Mouse (Mus musculus) naive thymus-derived CD4-positive, alpha-beta T cell, adult 5 months (primary cell): Measurements from ENCODE around the gene Fam111a. TPM values are rescaled to one million over a fixed set of nuclear protein-coding genes. Genes with fewer than 3 reads are reported as not detected.

Experiments
- polyA plus RNA-seq: library from polyadenylated mRNA; unstranded; fragments of 100-300 nt; shearing (Covaris generic); gene quantifications from one replicate; pipeline ENCODE4 v1.2.1, GENCODE M21; 2017

Fam111a gene
- polyA plus RNA-seq = 11.4 TPM

DNA sequence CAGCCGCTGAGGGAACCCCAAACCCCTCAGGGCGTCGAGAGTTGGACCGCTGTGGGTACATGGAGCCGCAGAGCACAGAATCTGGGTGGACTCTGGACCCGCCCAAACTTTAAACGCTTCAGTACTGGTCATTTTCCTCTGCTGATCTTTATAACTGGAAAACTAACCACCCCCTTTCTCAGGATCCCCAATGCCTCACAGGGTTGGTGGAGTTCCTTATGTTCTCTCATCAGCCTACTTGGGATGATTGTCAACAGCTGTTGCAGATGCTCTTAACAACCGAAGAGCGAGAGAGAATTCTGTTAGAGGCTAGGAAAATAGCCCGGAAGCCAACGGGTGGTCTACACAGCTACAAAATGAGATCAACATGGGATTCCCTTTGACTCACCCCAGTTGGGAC is at the start of gene Fam111a:
Gene Fam111a, plus strand, starts transcription at position 301 of the 400 bp plus-strand sequence.

DNA sequence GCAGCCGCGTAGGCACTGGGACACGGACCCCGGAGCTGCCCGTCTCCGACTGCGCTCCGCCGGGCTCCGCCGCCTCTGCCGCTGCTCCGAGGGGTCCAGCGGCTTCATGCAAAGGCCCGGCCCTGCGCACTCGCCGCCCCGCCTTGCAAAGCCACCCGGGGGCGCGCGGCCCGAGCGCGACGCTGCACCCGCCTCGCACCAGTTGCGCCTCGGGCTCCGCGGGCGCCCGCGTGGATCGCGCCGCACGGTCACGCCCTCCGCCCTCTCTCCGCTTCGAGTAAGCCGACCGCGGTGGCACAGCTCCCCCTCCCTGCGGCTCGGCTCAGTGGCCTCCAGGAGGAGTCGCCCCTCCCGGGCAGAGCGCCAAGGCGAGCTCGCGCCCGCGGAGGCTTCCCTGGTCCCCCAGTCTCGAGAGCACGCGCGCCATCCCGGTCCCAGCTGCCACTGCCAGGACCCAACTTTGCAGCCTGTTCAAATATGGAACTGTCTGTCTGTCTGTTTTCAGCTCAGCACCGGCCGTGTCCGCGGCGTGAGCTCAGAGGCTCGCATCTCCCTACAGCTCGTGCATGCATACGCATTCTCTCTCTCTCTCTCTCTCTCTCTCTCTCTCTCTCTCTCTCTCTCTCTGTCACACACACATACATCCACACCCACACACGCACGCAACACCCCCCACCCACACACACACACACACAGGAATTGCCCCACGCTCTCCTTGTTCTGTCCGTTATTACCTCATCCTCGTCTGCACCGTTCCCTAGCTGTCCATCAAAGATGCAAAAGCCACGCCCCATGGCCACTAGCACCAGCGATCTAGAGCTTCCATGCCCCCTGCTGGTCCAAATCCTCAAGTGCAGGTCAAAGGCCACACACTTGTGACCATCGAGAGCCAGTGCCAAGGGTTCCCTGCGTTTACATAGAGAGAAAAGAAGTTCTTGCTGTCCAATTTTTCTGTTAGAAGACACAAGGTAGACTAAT is 43.9 kb upstream of the Fam111a start, which contains the start of gene Dtx4:
Gene Dtx4, minus strand, starts transcription at position 85 of the 978 bp plus-strand sequence.

DNA sequence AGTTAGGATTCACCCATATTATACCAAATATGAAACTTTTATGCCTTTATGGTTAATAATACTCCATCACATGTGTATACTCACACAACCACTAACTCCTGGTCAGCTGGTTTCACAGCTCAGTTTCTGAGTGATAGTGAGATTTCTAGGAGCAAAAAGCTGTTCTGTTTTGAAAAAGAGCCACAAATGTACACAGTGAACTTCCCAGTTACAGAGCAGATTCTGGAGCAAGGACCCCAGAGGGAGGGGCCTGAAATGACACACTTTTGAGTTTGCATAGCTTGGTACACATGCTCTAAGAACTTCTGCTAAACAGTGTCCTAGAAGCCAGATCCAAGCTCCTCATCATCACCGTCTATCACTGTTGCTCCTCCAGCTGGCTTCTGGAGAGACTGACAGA is 54.1 kb downstream of the Fam111a start, which contains the start of gene Gm4952:
Gene Gm4952, plus strand, starts transcription at position 301 of the 400 bp plus-strand sequence.

DNA sequence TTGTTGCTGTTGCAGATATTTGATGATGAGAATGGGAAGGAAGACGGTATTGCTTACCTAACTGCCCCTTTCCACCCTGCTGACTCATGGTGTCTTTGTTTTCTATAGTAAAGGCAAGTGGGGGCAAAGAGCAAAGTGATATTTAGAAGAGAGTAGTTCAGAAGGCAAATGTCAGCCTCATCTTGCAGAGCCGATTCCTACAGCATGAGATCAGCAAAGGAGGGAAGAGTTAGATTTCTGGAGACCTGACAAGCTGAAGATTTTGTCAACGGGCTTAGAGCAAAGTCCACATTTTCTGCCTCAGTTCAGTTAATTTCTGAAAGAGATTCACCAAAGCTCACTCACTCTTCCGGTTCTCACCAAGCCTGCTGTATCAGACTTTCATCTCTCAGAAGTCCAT is 87.6 kb downstream of the Fam111a start, which contains the start of gene Glyat:
Gene Glyat, plus strand, starts transcription at position 133 of the 400 bp plus-strand sequence.

Other genes starting within 250 kb of the Fam111a start
- not detected for gene Olfr1436, start 246.6 kb upstream of the Fam111a start, polyA plus RNA-seq
- not detected for gene Olfr1437, start 220.6 kb upstream of the Fam111a start, polyA plus RNA-seq
- gene Olfr1438-ps1, start 209.8 kb upstream of the Fam111a start, polyA plus RNA-seq = not detected
- gene Olfr1440, start 158.5 kb upstream of the Fam111a start, polyA plus RNA-seq = not detected
- not detected for gene Olfr1441, start 128.3 kb upstream of the Fam111a start, polyA plus RNA-seq
- gene Pfpl, start 117.8 kb upstream of the Fam111a start, polyA plus RNA-seq = not detected
- not detected for gene Mpeg1, start 85.0 kb upstream of the Fam111a start, polyA plus RNA-seq
- gene Dtx4, start 44.3 kb upstream of the Fam111a start, polyA plus RNA-seq = 2.7 TPM
- not detected for gene Gm4952, start 54.2 kb downstream of the Fam111a start, polyA plus RNA-seq
- not detected for gene Glyat, start 87.6 kb downstream of the Fam111a start, polyA plus RNA-seq
- not detected for gene Olfr1442, start 124.7 kb downstream of the Fam111a start, polyA plus RNA-seq
- not detected for gene Olfr1443, start 132.4 kb downstream of the Fam111a start, polyA plus RNA-seq
- not detected for gene Keg1, start 150.0 kb downstream of the Fam111a start, polyA plus RNA-seq
- 0.35 TPM for gene Cntf, start 219.9 kb downstream of the Fam111a start, polyA plus RNA-seq